Mouse (Mus musculus) urinary bladder, postnatal 36 days (tissue): ENCODE data around the gene Trmt1.

Experiments
- DNase-seq, 2 experiments: peaks; one replicate each; pipeline ENCODE4 v3.0.0; 2022; ENCODE audit warnings: low spot score in 2 of 2, mixed read lengths in 1 of 2

Trmt1 gene

DNA sequence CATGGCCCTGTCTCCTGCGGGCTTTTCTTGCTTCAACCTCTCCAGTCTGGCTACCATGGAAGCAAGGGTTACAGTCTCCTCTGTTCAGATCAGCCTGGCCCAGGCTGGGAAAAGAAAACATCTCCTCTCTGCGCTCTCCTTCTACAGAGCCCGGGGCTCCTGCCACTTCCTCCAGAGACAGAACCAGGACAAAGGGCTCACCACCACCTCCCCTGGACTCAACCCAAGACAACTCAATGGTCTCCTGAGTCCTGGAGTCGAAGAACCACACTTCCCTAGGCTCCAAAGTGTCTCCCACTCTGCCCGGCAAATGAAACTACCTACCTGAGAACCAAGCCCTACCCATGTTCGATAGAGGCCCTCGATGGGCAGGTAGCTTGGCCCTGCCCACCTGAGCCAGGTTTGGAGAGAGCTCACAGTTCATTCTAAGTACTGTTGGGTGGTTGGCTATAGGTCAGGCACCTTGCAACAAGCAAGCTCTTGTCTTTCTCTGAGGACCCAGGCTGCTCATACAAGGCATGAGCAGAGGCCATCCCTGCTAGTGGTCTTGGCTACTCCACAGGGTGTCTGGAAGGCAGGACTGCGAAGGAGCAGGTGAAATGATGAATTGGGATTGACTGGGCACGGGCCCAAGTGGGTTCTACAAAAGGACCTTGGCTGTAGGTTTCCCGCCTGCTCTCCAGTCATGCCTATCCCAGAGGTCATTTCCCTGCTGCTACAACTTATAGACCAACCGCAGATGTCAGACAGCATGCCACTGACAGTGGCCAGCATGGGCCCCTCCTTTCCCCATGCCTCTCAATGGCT, 45.5 kb downstream of the Trmt1 start:
- DNase-seq, result no peak

- DNase-seq, result no peak
These were observed 46.4 kb downstream of the Trmt1 start for GRCm38 (mm10) chr8:84732545-84732944.

- DNase-seq, result no peak
These were observed 46.9 kb downstream of the Trmt1 start for GRCm38 (mm10) chr8:84732996-84733395.

DNA sequence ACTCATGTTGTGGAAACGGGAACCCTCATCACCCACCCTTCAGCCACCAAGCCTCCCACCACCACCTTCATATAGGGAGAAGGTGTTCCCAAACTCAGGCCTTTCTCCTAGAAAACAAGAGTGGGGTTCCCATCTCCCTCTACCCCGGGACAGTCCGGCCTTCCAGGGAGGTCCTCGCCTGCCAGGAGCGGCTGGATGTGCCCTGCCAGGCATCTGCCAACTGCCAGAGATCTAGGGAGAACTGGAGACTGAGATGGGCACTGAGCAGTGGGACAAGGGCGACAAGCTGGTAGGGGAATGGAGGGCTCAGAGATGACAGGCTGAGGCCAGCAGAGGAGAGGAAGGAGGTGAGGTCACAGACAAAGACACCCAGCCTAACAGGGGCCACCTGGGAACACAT, 47.9 kb downstream of the Trmt1 start:
- DNase-seq, result no peak

- DNase-seq, result no peak
These were observed 48.6 kb downstream of the Trmt1 start for GRCm38 (mm10) chr8:84734680-84735079.

DNA sequence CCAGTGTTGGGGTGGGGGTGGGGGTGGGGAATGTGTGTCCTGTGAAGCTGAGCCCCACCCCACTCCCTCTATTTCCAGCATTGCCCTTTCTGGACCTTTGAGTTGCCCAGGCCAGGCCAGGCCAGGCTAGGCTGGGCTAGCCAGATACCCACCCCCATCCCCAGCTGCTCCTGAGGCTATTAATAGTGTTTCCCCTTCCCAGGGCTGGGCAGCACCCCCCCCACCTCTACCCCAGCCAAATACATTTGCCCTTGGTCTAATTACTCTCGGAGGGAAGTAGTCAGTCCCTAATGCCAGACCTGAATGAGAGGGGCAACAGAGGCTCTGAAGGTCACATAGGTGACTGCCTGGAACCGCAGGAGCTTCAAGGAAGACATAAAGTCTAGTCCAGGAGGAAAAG, 49.5 kb downstream of the Trmt1 start:
- no peak for DNase-seq

DNA sequence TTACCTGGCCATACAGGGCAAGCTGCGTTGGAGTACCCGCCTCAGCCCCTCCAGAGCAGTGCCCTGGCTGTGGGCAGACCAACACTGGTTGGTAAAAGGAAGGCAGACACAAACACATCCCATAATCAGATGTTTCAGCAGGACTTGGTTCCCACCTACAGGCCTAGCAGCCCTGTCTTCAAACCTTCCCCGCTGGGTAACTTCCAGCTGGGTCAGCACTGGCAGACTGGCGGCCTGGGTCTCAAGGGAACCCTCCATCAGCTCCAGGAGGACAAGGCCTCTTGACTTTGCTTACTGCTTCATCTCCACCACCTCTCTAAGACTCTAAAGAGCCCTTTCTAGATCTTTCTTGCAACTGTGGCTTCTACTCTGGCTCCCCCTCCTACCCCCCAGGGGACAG, 50.4 kb downstream of the Trmt1 start:
- no peak for DNase-seq

- peak; percentile 59 to 76 for DNase-seq
These were observed 51.5 kb downstream of the Trmt1 start for GRCm38 (mm10) chr8:84737608-84738007.

DNA sequence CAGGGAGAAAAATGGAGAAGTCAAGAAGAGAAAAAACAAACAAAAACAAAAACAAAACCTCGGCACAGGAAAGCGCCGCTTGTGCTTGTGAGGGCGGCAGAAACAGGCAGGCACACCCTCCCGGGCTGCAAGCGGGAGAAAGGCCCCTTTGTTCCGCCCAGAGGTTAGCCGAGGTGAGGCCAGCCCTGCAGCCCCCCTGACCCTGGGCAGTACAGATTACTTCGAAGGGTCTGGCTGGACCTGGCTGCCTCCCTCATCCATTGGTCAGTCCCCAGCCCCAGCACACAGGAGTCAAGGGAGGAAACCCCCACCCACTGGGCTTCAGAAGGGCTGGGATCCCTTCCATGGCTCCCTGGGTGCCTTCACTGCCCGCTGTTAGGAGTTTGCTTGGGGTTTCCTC, 52.2 kb downstream of the Trmt1 start:
- DNase-seq, result no peak

GRCm38 (mm10) chr8:84738715-84739400, 52.8 kb downstream of the Trmt1 start:
- DNase-seq, result no peak

GRCm38 (mm10) chr8:84739401-84739742, 53.3 kb downstream of the Trmt1 start:
- no peak for DNase-seq

GRCm38 (mm10) chr8:84740895-84741843, 55.1 kb downstream of the Trmt1 start:
- no peak for DNase-seq

DNA sequence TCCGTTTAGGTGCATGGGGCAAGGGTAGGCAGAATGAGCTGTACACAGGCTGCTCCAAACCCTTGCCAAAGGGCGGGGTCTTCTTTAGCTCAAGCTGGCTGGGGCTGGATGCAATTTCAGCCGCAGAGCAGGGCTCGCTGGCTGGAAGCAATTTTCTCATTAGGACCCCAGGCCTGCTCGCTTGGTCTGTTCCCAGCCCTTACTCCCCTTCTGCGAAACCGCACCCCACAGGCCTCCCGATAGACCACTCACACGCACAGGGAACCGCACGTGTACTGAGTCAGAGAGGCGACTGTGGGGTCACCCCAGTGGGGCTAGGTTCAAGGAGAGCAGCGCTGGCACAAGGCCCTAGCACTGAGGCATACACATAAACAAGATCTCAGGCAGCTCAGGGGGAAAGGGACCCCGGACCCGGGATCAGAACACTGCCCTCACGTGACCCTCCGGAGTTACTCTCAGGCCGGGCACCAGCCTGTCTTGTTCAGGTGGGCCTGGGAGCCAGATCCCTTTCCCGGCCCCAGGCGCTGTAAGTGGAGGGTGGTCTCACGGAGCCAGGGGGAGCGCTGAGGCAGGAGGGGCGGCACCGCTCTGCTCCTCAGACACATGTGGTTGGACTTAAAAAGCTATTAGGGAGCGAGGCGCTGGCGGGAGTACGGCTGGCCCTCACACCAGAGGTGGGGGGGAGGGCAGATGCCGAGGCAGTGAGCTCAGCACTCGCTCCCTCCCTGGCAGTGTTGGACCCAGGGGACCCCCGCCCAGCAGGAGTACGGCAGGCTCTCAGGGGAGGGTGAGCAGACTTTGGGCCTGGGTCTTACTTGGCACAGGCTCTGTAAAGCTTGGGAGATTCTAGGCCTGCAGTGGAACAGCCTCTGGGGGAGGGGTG, 56.3 kb downstream of the Trmt1 start:
- DNase-seq, result peak; percentile 52 to 70

- peak in 1 of 2 experiments; percentile 37 for DNase-seq
These were observed 56.9 kb downstream of the Trmt1 start for GRCm38 (mm10) chr8:84743054-84743415.

DNA sequence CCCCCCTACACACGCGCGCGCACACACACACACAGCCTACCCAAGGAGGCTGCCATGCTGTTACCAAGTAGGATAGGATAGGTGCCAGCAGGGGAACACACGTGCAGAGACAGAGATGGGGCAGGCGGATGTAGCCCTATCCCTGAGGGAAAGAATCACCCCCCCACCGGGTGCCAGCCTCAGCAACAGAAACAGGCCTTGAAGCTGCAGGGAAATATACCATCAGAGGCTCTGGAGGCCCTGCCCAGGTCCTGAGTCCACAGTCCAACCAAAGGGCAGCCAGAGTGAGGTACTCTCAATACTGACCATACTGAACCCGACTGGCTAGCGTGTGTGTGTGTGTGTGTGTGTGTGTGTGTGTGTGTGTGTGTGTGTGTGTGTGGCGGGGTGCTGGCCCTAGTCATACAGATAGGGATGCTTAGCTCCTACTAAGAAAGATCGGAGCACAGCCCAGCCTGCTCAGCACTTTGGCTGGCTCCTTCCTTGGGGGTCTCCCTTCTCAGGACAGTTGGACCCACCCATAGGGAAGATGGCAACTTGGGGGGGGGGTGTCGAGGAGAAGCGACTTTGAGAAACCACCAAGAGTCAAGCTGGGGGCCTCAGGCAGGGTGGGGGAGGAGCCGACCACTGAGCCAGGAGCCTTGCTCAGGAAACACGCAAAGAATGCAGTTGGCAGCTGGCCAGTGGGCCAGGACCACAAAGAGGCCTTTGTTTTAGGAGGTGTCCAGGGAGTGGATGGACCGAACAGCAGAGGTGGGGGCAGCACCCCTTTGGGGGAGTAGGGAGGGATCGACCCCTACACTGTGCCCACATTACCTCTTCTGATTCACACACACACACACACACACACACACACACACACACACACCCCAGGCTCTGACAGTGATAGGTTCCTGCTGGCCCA, 57.7 kb downstream of the Trmt1 start:
- DNase-seq, result peak in 1 of 2 experiments; percentile 53

DNA sequence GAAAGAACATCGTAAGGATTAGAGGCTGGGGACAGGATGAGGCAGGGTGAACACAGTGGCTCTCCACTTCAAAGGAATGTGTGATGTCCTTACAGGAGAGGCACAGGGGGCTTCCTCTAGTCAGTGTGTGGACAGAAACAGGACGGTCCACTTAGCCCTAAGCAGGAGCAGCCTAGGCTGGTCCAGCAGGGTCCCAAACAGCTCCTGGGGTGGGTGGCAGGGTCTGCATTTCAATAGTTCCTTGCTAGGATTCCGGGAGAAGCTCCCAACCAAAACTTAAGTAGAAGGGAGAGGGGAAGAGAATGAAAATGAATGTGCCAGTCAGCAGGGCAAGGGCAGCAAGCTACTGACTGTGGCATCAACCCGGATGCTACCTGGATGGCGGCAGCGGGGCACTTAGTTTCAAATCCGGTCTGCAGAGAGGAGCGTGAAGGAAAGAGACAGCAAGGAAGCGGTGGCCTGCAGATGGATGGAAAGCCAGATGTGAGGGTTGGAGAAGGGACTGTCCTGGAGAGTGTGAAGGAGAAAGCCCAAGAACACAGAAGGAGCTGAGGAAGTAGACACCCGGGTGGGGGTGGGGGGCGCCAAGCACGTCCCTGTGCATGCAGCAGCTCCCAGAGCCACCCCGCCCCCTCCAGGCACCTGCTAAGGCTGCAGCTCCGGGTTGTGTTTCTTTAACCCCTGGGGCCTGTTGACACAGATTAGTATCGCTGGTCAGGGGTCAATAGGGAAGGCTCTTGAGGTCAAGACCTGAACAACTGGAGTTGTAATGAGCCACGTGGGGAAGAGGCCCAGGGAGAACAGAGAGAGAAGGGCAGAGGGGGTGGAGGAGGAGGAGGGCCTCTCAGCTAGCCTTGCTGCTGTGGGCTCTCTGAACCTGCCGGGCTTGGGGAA, 59.2 kb downstream of the Trmt1 start:
- DNase-seq, result no peak
